Mouse (Mus musculus) cerebellum, adult 2 months (tissue): ENCODE results near the gene Cadm1.

Source experiments
- CTCF ChIP-seq: fragments of 200-500 bp; IDR thresholded peaks from 2 replicates; pipeline ENCODE4 v1.5.1; 2011; ENCODE audit warnings: low read depth, mild to moderate bottlenecking, control low read depth, low read length, moderate library complexity, borderline replicate concordance; ENCODE audit not compliant: insufficient read depth
- POLR2A ChIP-seq: fragments of 200-500 bp; IDR thresholded peaks from 2 replicates; pipeline ENCODE4 v1.6.1; 2011; ENCODE audit warnings: low read length, control low read depth, borderline replicate concordance; ENCODE audit not compliant: insufficient read depth

DNA sequence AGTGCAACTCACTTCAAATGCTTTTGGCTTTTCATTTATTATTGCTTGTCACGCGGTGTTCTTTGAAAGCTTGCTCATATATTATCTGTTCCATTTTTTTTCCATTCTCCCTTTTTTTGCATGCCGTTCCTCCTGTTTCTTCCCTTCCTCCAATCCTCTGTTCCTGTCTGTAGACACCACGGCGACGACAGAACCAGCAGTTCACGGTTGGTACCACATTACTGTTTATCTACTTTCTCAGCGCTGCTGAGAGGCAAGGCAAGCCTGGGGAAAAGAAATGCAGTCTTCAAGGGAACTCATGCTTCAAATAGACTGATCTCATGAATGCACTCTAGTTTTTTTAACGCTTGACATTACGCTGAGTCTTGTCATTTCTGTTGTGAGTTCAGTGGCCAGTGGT, 299.2 kb downstream of the Cadm1 start:
- TF ChIP-seq POLR2A (no peak), CTCF (no peak)
